ENCODE assay signal across 8 mouse cellular contexts in the genomic region with DNA sequence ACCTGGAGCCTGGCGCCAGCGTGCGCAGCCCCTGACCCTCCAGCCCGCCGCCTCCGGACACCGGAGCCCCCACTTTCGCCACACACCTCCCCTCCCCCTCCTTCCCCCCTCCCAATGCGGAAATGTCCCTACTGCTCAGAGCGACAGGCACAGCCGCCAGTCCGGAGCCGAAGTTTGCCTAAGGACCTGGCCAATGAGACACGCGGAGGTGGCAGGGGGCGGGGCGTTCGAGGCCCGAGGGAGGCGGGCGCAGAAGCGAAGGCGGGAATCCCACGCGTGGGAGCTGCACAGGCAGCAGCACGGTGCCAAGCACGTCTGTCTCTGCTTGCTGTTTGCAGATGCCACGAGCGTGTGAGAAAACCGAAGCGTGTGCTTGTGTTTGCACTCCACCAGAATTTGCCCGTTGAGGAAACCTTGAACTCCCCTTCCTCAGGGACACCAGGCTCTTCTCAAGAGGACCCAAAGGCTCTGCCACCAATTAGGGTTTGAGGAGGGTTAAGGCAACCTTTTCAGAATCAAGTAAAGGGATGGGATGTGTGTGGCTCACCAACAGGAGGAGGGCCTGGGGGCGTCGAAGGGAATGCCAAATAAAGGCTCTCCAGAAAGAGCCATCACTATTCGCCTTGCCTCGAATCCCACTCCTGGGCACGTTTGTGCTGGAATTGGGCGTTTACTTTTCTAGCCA. TPM values are rescaled to one million over a fixed set of nuclear protein-coding genes. Genes with fewer than 3 reads are reported as not detected.
DNase-seq lines count a peak whose midpoint lies in the region; ATAC-seq and TF ChIP-seq lines count a peak whose summit lies in the region.

Ugp2 (minus strand) TSS at position 80 of the 685 bp plus-strand sequence.

- H3K9me3 ChIP-seq in embryonic facial prominence, embryonic 14.5 days (ENCODE audit: control insufficient read depth, low read length) = no peaks in the 10 kb centered on the region
- no peaks in the 10 kb centered on the region for H3K9me3 ChIP-seq in limb, embryonic 14.5 days (ENCODE audit: control insufficient read depth, low read length)
- no peaks in the 10 kb centered on the region for H3K9me3 ChIP-seq in midbrain, postnatal 0 days (ENCODE audit: low read length)

- peak within 1 kb of the TSS; percentile 94 for H3K27ac ChIP-seq in embryonic facial prominence, embryonic 14.5 days (replicated peaks; ENCODE audit: low read depth, low read length)
- peak within 1 kb of the TSS; percentile 95 for H3K27ac ChIP-seq in limb, embryonic 14.5 days (replicated peaks; ENCODE audit: low read depth, low read length)
- H3K27ac ChIP-seq in midbrain, postnatal 0 days (ENCODE audit: low read depth, low read length) = peak within 1 kb of the TSS; percentile 69

- TF ChIP-seq POLR2A in limb, embryonic 14.5 days (IDR thresholded peaks at IDR 0.05; ENCODE audit: borderline replicate concordance, extremely low read depth, insufficient read depth, insufficient read length) = 0 out of 2 replicates have a peak, but pooled peaks have one; percentile 76

- H3K36me3 ChIP-seq in embryonic facial prominence, embryonic 14.5 days (ENCODE audit: control insufficient read depth, insufficient read depth, low read length) = no peaks in the 10 kb centered on the region
- no peaks in the 10 kb centered on the region for H3K36me3 ChIP-seq in limb, embryonic 14.5 days (ENCODE audit: control insufficient read depth, insufficient read depth, low read length)
- H3K36me3 ChIP-seq in midbrain, postnatal 0 days (ENCODE audit: insufficient read depth, low read length) = no peaks in the 10 kb centered on the region

- no peaks in the 10 kb centered on the region for H3K27me3 ChIP-seq in embryonic facial prominence, embryonic 14.5 days (replicated peaks; ENCODE audit: control insufficient read depth, insufficient read depth, low read length)
- H3K27me3 ChIP-seq in limb, embryonic 14.5 days (ENCODE audit: control insufficient read depth, insufficient read depth, low read length) = no peaks in the 10 kb centered on the region
- H3K27me3 ChIP-seq in midbrain, postnatal 0 days (ENCODE audit: insufficient read depth, low read length) = no peaks in the 10 kb centered on the region

- ATAC-seq in embryonic facial prominence, embryonic 14.5 days (ENCODE audit: low read depth) = peak; percentile 94
- ATAC-seq in limb, embryonic 14.5 days (ENCODE audit: low FRiP score, low read depth) = peak; percentile 93
- ATAC-seq in midbrain, postnatal 0 days (ENCODE audit: low FRiP score) = peak; percentile 99

- peak within 1 kb of the TSS; percentile 87 for H3K9ac ChIP-seq in embryonic facial prominence, embryonic 14.5 days (ENCODE audit: low read depth, low read length)
- peak within 1 kb of the TSS; percentile 81 for H3K9ac ChIP-seq in limb, embryonic 14.5 days (ENCODE audit: low read depth, low read length, severe bottlenecking)
- H3K9ac ChIP-seq in midbrain, postnatal 0 days (replicated peaks; ENCODE audit: low read length, poor library complexity, severe bottlenecking) = peak within 1 kb of the TSS; percentile 83

- 7% methylated on average over 30 of the region's 38 CpGs for WGBS in embryonic facial prominence, embryonic 14.5 days
- 6% methylated on average over 38 of the region's 38 CpGs for WGBS in limb, embryonic 14.5 days
- 5% methylated on average over 38 of the region's 38 CpGs for WGBS in midbrain, postnatal 0 days

- DNase-seq in 3T3-L1 (ENCODE audit: low read depth, low spot score) = peak; percentile 93
- peak; percentile 99 for DNase-seq in adrenal gland, postnatal 25 days
- DNase-seq in embryonic facial prominence, embryonic 14.5 days (ENCODE audit: low spot score) = peak; percentile 98
- peak; percentile 97 for DNase-seq in heart, adult 8-10 months (ENCODE audit: low spot score)
- DNase-seq in kidney, adult 9 months = peak; percentile 97
- peak; percentile 94 for DNase-seq in limb, embryonic 14.5 days (ENCODE audit: low spot score)
- peak; percentile 98 for DNase-seq in midbrain, postnatal 0 days (ENCODE audit: low spot score)
- DNase-seq in spleen, postnatal 4 days (ENCODE audit: low spot score in 2 of 2) = peak; percentile 94 to 98

- peaks cover 19% of the 10 kb centered on the region; the same call in 1 of the 2 replicates for H3K4me1 ChIP-seq in embryonic facial prominence, embryonic 14.5 days (ENCODE audit: control insufficient read depth, insufficient read depth, low read length)
- H3K4me1 ChIP-seq in limb, embryonic 14.5 days (ENCODE audit: control insufficient read depth, insufficient read depth, low read length) = peaks cover 20% of the 10 kb centered on the region
- peaks cover 11% of the 10 kb centered on the region; the same call in 1 of the 2 replicates for H3K4me1 ChIP-seq in midbrain, postnatal 0 days (ENCODE audit: insufficient read depth, low read length)

- TF ChIP-seq CTCF in midbrain, postnatal 0 days (IDR thresholded peaks at IDR 0.05) = no peak

- peak within 1 kb of the TSS; percentile 69 for H3K4me3 ChIP-seq in embryonic facial prominence, embryonic 14.5 days (ENCODE audit: low read depth, low read length)
- H3K4me3 ChIP-seq in limb, embryonic 14.5 days (replicated peaks; ENCODE audit: low read length) = peak within 1 kb of the TSS; percentile 76
- peak within 1 kb of the TSS; percentile 92 for H3K4me3 ChIP-seq in midbrain, postnatal 0 days (ENCODE audit: low read depth, low read length)

- peak within 1 kb of the TSS; percentile 67 for H3K4me2 ChIP-seq in embryonic facial prominence, embryonic 14.5 days (ENCODE audit: low read depth, low read length)
- H3K4me2 ChIP-seq in limb, embryonic 14.5 days (replicated peaks; ENCODE audit: low read depth, low read length, severe bottlenecking) = peak within 1 kb of the TSS; percentile 56
- peak within 1 kb of the TSS; percentile 66 for H3K4me2 ChIP-seq in midbrain, postnatal 0 days (ENCODE audit: low read depth, low read length, poor library complexity, severe bottlenecking)

RNA-seq across cellular contexts. Expression of gene Ugp2, which starts in this region (rescaled TPM):
- 84.2 and 86.7 TPM in 2 replicates for total RNA-seq in adrenal gland, postnatal 25 days (2021)
- polyA plus RNA-seq in embryonic facial prominence, embryonic 14.5 days (2014; fragmentation: Nextera tagmentation; extraction: Ambion mirVana) = 119 and 128 TPM in 2 replicates
- 100 to 1,000 TPM; 208 to 263 (median 234) TPM for total RNA-seq in heart, adult 8-10 months (2022)
- polyA plus RNA-seq in limb, embryonic 14.5 days (2012; rRNA removed) = 38.9 and 53.3 TPM in 2 replicates
- 95.5 and 104 TPM in 2 replicates for polyA plus RNA-seq in limb, embryonic 14.5 days (2014; fragmentation: Nextera tagmentation; extraction: Ambion mirVana)
- total RNA-seq in midbrain, postnatal 0 days (2014; rRNA removed) = 44.8 and 47.1 TPM in 2 replicates
- 54.2 and 58.8 TPM in 2 replicates for polyA plus RNA-seq in midbrain, postnatal 0 days (2015; fragmentation: Nextera tagmentation; extraction: Ambion mirVana)

Comparison
In these comparisons a context has a peak if more than half of its experiments do, and no peak if none do; other contexts are left out.
1. Peak in every context shown above with its lines: DNase-seq, ATAC-seq, H3K4me3 ChIP-seq and H3K27ac ChIP-seq.